Mouse (Mus musculus) liver, embryonic 15.5 days (tissue): Measurements from ENCODE around the gene Rdh16f2. TPM values are rescaled to one million over a fixed set of nuclear protein-coding genes. Genes with fewer than 3 reads are reported as not detected.
A peak's percentile ranks its signal among the peaks of the same experiment; 100 is the strongest.
"Not testable (repeated sequence)": the region's sequence is repeated elsewhere in the genome, so short reads cannot be mapped to it uniquely, and the experiment has no call there.

Source experiments
- ATAC-seq: fragments of 200-750 bp; cut with Nextera tagmentation; 2 replicates; pipeline ENCODE4 v1.8.0; 2017; ENCODE audit warnings: moderate number of reproducible peaks, mild to moderate bottlenecking, moderate library complexity; ENCODE audit not compliant: insufficient read depth
- H3K27ac ChIP-seq: fragments of 300-500 bp; sonication (generic); replicated peaks from 2 replicates; pipeline ENCODE4 v1.5.1; 2015; ENCODE audit warnings: mild to moderate bottlenecking, inconsistent platforms
- H3K27me3 ChIP-seq: fragments of 300-500 bp; sonication (generic); 2 replicates; pipeline ENCODE4 v1.6.1; 2015; ENCODE audit warnings: mild to moderate bottlenecking, inconsistent platforms
- H3K36me3 ChIP-seq: fragments of 300-500 bp; sonication (generic); replicated peaks from 2 replicates; pipeline ENCODE4 v1.6.1; 2015; ENCODE audit warnings: moderate library complexity, mild to moderate bottlenecking, inconsistent platforms
- H3K4me1 ChIP-seq: fragments of 300-500 bp; sonication (generic); replicated peaks from 2 replicates; pipeline ENCODE4 v1.6.1; 2015; ENCODE audit warnings: inconsistent platforms
- H3K4me2 ChIP-seq: fragments of 300-500 bp; sonication (generic); 2 replicates; pipeline ENCODE4 v1.6.1; 2015; ENCODE audit warnings: moderate library complexity, mild to moderate bottlenecking, inconsistent platforms
- H3K4me3 ChIP-seq: fragments of 300-500 bp; sonication (generic); replicated peaks from 2 replicates; pipeline ENCODE4 v1.5.1; 2015; ENCODE audit warnings: mild to moderate bottlenecking, inconsistent platforms
- H3K9ac ChIP-seq: fragments of 300-500 bp; sonication (generic); 2 replicates; pipeline ENCODE4 v1.6.1; 2015; ENCODE audit warnings: moderate library complexity, mild to moderate bottlenecking, inconsistent platforms
- H3K9me3 ChIP-seq: fragments of 300-500 bp; sonication (generic); replicated peaks from 2 replicates; pipeline ENCODE4 v1.6.1; 2016; ENCODE audit warnings: inconsistent platforms
- WGBS: fragments of 180-500 bp; shearing (Covaris S2); methylation state at CpG from one replicate; pipeline ENCODE4 v1.1.7; 2015; ENCODE audit warnings: mixed read lengths; ENCODE audit not compliant: insufficient replicate concordance; 5-methylcytosine and 5-hydroxymethylcytosine counted together
- polyA plus RNA-seq: library from polyadenylated mRNA; unstranded; fragments of >200 nt; fragmentation: Nextera tagmentation; extraction: Ambion mirVana; gene quantifications from 2 replicates; pipeline ENCODE4 v1.2.1, GENCODE M21; 2015

Gene Rdh16f2
- polyA plus RNA-seq = 0.29 and 0.68 TPM in 2 replicates

GRCm38 (mm10) chr10:127866232-127866631, at the start of gene Rdh16f2:
Rdh16f2 (plus strand) TSS chr10:127866474.
- Histone ChIP-seq H3K4me3 (no peak within 1 kb of the TSS), H3K9me3 (no peaks in the 10 kb centered on the region), H3K9ac (no peak within 1 kb of the TSS), H3K27me3 (no peaks in the 10 kb centered on the region), H3K4me2 (no peak within 1 kb of the TSS), H3K36me3 (no peaks in the 10 kb centered on the region), H3K4me1 (no peaks in the 10 kb centered on the region), H3K27ac (no peak within 1 kb of the TSS)
- no peak for ATAC-seq
- 53% methylated on average over 3 of the region's 3 CpGs for WGBS

- not testable (repeated sequence) for H3K4me2 ChIP-seq, H3K27ac ChIP-seq, H3K4me3 ChIP-seq, H3K9ac ChIP-seq, H3K4me1 ChIP-seq, H3K9me3 ChIP-seq, H3K36me3 ChIP-seq, ATAC-seq, H3K27me3 ChIP-seq
- WGBS = 51% methylated on average over 4 of the region's 4 CpGs
Measured at GRCm38 (mm10) chr10:127817268-127817910, 48.9 kb upstream of the Rdh16f2 start.

DNA sequence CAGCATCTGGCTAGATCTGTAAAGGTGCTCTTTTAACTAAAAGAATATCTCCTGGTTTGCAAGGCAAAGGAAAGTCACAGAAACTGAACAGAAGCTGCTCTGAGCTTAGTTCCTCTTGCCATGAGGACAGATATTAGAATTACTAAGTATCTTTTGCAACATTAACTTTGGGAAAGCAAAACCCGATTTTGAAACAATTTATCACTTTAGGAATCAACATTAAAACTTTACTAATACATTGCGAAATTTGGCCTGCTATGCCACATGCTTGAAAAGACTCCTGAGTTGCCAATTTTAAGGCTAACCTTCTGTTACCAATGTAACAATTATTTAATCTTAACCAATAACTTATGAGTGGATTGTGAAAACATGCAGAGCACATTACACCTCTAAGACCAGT, 44.5 kb upstream of the Rdh16f2 start:
- not testable (repeated sequence) for H3K27ac ChIP-seq, ATAC-seq
- WGBS = 57% methylated on average over 2 of the region's 2 CpGs

GRCm38 (mm10) chr10:127825386-127825785, 40.9 kb upstream of the Rdh16f2 start:
- Histone ChIP-seq H3K9ac (no peak overlapping the region), H3K4me3 (no peak overlapping the region), H3K27me3 (no peaks in the 10 kb centered on the region), H3K9me3 (0 out of 2 replicates have a peak, but pooled peaks cover 2% of the 10 kb centered on the region), H3K27ac (no peak overlapping the region), H3K4me1 (no peaks in the 10 kb centered on the region), H3K36me3 (no peaks in the 10 kb centered on the region), H3K4me2 (no peak overlapping the region)
- WGBS = 46% methylated on average over 6 of the region's 6 CpGs
- ATAC-seq = no peak

More for the DNA sequence above, 44.5 kb upstream of the Rdh16f2 start:
- H3K4me1 ChIP-seq, H3K4me3 ChIP-seq, H3K36me3 ChIP-seq, H3K27me3 ChIP-seq, H3K4me2 ChIP-seq, H3K9me3 ChIP-seq, H3K9ac ChIP-seq: not testable (repeated sequence)

DNA sequence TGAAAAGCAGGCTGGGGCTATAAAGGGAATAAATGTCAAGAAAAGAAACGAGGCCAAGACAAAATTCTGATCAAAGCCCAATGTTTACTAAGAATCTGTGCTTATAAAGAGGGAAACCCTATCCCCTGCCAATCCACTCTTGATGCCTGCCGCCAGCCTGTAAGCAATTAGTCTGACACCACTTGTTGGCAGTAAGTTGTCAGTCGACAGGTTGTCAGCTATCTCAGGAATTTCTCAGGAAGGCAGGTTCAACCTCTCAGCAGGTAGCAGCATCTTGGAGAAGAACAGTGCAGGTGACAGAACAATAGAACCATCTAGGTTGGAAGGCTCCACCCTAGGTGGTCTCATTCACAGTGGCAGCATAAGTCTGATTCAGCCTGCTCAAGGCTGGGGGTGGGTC, 37.2 kb upstream of the Rdh16f2 start:
- no peak for ATAC-seq
- H3K4me3 ChIP-seq = no peak overlapping the region
- H3K27ac ChIP-seq = no peak overlapping the region
- no peaks in the 10 kb centered on the region for H3K27me3 ChIP-seq
- no peaks in the 10 kb centered on the region for H3K36me3 ChIP-seq
- 49% methylated on average over 3 of the region's 3 CpGs for WGBS
- no peak overlapping the region for H3K4me2 ChIP-seq
- no peak overlapping the region for H3K9ac ChIP-seq
- H3K4me1 ChIP-seq = no peaks in the 10 kb centered on the region
- no peaks in the 10 kb centered on the region for H3K9me3 ChIP-seq

GRCm38 (mm10) chr10:127834186-127834585, 32.1 kb upstream of the Rdh16f2 start:
- 83% methylated on average over 1 of the region's 1 CpGs for WGBS
- H3K9ac ChIP-seq, H3K27ac ChIP-seq, H3K9me3 ChIP-seq, H3K36me3 ChIP-seq, H3K27me3 ChIP-seq, H3K4me1 ChIP-seq, H3K4me3 ChIP-seq, H3K4me2 ChIP-seq, ATAC-seq: not testable (repeated sequence)

DNA sequence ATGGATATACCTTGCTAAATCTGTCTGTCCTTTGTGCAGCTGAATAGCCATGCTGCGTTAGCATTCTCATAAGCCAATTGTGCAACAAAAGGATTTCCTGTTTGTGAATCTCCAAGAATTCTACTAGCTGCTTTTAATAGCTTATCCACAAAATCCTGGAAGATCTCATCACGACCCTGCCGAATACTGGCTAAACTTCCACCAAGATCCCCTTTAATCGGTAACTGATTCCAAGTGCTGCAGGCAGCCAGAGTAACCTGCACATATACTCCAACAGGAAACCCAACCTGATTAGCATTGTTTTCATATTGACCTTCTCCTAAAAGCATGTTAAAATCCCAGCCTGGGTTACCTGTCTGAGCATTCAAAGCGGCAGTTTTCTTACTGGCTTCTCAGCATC, 31.0 kb upstream of the Rdh16f2 start:
- Histone ChIP-seq H3K27me3 (no peaks in the 10 kb centered on the region), H3K9me3 (no peaks in the 10 kb centered on the region), H3K9ac (no peak overlapping the region), H3K4me1 (no peaks in the 10 kb centered on the region), H3K4me2 (no peak overlapping the region), H3K36me3 (no peaks in the 10 kb centered on the region), H3K27ac (no peak overlapping the region), H3K4me3 (no peak overlapping the region)
- ATAC-seq = no peak
- 67% methylated on average over 5 of the region's 5 CpGs for WGBS

DNA sequence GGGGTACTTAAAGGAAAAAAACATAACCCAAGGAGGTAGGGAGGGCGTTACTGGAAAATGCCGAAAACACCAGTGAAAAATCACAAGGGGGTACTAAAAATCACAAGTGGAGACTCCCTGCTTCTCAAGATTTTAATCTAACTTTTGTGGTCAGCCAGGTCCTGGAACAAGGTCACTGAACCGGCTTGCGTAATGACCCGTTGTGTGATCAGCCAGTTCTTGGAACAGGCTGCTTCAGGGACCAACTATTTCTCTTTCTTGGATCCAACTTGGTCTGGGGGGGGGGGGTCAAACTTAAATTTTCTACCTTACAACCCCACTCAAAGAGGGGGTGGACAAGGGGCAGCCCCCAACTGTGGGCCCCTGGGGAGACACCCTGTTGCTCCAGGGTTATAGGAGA, 28.5 kb upstream of the Rdh16f2 start:
- H3K9ac ChIP-seq, H3K4me3 ChIP-seq, H3K9me3 ChIP-seq, H3K4me1 ChIP-seq, H3K27ac ChIP-seq, H3K4me2 ChIP-seq, ATAC-seq, H3K36me3 ChIP-seq, H3K27me3 ChIP-seq: not testable (repeated sequence)
- WGBS = 75% methylated on average over 5 of the region's 5 CpGs

GRCm38 (mm10) chr10:127838539-127838938, 27.7 kb upstream of the Rdh16f2 start:
- ATAC-seq = no peak
- 47% methylated on average over 2 of the region's 2 CpGs for WGBS
- Histone ChIP-seq H3K27ac (no peak overlapping the region), H3K4me1 (no peaks in the 10 kb centered on the region), H3K27me3 (no peaks in the 10 kb centered on the region), H3K9ac (no peak overlapping the region), H3K9me3 (no peaks in the 10 kb centered on the region), H3K4me2 (no peak overlapping the region), H3K36me3 (no peaks in the 10 kb centered on the region), H3K4me3 (no peak overlapping the region)

GRCm38 (mm10) chr10:127840776-127841175, 25.5 kb upstream of the Rdh16f2 start:
- H3K9me3 ChIP-seq = no peaks in the 10 kb centered on the region
- no peak overlapping the region for H3K4me3 ChIP-seq
- ATAC-seq = no peak
- H3K36me3 ChIP-seq = no peaks in the 10 kb centered on the region
- no peak overlapping the region for H3K9ac ChIP-seq
- no peaks in the 10 kb centered on the region for H3K27me3 ChIP-seq
- 38% methylated on average over 2 of the region's 2 CpGs for WGBS
- H3K27ac ChIP-seq = no peak overlapping the region
- H3K4me2 ChIP-seq = no peak overlapping the region
- no peaks in the 10 kb centered on the region for H3K4me1 ChIP-seq

- H3K27me3 ChIP-seq, H3K4me1 ChIP-seq, H3K9me3 ChIP-seq, H3K4me2 ChIP-seq, H3K27ac ChIP-seq, H3K36me3 ChIP-seq, H3K9ac ChIP-seq, ATAC-seq, H3K4me3 ChIP-seq: not testable (repeated sequence)
- 75% methylated on average over 5 of the region's 5 CpGs for WGBS
Measured at GRCm38 (mm10) chr10:127845945-127846344, 20.3 kb upstream of the Rdh16f2 start.

DNA sequence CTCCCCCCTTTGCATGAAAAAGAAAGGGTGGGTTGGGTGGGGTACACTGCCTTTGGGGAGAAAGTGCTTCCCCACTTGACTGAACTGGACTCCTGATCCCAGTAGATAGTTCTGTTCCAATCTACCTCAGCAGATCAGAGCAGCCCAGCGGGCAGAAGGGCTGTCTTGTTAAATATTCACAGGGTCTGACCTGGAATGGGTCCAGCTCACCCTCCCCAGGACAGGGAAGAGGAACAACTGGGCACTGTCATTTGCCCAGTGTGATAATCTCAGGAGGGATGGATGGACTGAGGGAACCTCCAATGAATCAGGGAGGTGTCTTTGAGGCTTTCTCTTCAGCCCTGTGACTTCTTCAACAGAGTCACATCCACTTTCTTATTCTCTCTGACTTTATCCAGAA, 18.2 kb upstream of the Rdh16f2 start:
- Histone ChIP-seq H3K9me3 (no peaks in the 10 kb centered on the region), H3K9ac (no peak overlapping the region), H3K36me3 (no peaks in the 10 kb centered on the region), H3K4me1 (no peaks in the 10 kb centered on the region), H3K27me3 (no peaks in the 10 kb centered on the region), H3K27ac (no peak overlapping the region), H3K4me2 (no peak overlapping the region), H3K4me3 (no peak overlapping the region)
- ATAC-seq = 0 out of 2 replicates have a peak, but pooled peaks have one; percentile 47
- WGBS = 33% methylated on average over 1 of the region's 1 CpGs
